Mouse (Mus musculus) thymus, postnatal 0 days (tissue): ENCODE data around the gene Fgr. TPM values are rescaled to one million over a fixed set of nuclear protein-coding genes. Genes with fewer than 3 reads are reported as not detected.
A peak's percentile ranks its signal among the peaks of the same experiment; 100 is the strongest.

Experiments used
- DNase-seq: peaks from one replicate; pipeline ENCODE4 v3.0.0-alpha.2; 2015; ENCODE audit warnings: low spot score
- polyA plus RNA-seq: library from polyadenylated mRNA; unstranded; fragments of >200 nt; fragmentation: Nextera tagmentation; extraction: Ambion mirVana; gene quantifications from 2 replicates; pipeline ENCODE4 v1.2.1, GENCODE M21; 2015

The Fgr gene
- polyA plus RNA-seq, result 6.0 and 7.8 TPM in 2 replicates

GRCm38 (mm10) chr4:132973814-132974398 is at the start of gene Fgr:
TSS of gene Fgr (plus strand) at chr4:132974095.
- DNase-seq, result peak; percentile 49

- peak; percentile 53 for DNase-seq
These were observed 47.4 kb upstream of the Fgr start for GRCm38 (mm10) chr4:132926520-132926919.

DNA sequence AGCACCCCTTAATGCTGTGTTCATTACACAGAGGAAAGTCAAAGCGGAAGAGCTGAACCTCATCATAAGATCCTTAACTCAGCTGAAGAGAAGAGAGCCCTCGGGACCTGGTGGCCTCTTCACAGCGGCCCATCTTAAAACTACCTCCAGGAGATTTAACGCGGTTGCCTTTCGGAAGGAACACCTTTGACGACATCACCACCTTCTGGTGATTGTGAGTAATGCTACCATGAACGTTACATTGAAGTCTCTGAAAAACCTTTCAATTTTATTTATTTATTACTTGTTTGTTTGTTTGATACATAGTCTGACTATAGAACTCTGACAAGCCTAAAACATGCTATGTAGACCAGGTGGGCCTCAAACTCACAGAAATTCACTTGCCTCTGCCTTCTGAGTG is 43.1 kb upstream of the Fgr start:
- peak; percentile 75 for DNase-seq

DNA sequence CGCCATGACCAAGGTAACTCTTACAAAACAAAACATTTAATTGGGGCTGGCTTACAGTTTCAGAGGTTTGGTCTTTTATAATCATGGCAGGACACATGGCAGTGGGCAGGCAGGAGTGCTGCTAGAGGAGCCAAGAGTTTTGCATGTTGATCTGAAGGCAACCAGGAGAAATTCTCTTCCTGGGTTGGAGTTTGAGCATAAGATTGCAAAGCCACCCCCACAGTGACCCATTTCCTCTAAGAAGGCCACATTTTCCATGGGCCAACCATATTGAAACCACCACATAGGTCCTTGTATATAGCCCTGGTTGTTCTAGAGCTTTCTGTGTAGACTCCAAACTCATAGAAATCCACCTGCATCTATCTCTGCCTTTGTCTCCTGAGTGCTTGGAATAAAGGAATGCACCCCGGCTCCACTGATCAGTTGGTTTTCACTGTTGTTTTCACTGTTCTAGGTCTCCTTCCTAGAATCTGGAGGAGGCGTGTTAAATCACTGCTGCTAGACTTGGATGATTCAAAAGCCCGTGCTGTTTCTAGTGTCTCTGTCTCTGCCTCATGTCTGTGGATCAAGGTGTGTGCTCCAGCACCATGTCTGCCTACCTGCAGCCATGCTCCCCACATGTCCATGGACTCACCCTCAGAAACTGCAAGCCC is 41.0 kb upstream of the Fgr start:
- no peak for DNase-seq

DNA sequence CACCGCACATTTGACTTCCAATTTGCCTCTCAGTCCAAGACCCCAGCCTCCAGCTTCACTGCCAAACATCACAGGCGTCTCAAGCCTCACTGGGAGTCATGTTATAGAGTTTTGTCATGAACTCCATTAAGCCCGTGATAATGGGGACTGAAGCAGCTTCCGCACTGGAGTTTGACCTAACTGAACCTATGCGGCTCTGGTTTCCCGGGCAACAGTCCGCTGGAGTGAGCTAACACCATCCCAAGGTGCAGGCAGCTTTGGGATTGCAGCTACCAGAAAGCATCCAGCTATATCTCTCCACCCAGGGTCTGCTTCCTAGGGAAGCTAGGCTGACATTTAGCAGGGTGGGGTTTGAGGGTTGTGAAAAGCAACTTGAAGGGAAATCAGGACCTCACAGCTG is 39.3 kb upstream of the Fgr start:
- no peak for DNase-seq

- no peak for DNase-seq
These were observed 35.5 kb upstream of the Fgr start for GRCm38 (mm10) chr4:132938181-132938941.

DNA sequence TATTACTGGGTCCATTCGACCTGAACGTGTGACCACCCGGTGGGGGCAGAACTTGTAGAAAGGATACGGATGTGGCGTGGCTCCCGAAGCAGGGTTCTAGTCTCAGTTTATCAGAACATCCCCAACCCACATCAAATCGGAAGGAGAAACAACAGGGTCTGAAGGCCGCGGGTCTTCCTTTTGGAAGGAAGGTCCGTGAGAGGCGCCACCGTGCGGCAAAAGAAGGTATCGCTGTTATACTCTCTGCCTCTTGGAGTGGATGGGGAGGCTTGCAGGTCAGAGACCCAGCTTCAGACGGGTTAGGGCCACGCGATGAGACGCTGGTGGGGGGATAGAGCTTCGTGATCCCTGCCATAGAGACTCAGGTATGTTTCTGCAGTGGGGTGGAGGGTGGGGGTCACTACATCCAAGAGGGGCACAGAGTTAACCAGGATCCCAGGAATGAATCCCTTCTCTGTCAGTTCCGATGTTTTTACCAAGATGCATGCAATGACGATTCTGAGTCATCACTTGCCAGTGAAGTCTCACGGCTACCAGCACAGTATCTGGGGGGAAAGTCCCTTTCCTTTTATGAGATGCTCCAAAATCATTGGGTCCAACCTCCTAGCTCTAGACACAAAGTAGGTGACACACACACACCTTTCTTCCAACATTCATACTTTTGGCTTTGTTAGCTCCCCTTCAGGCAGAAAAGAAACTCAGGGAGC is 34.3 kb upstream of the Fgr start:
- DNase-seq, result peak; percentile 77

GRCm38 (mm10) chr4:132941012-132941729 is 32.7 kb upstream of the Fgr start:
- no peak for DNase-seq

GRCm38 (mm10) chr4:132943088-132943487 is 30.8 kb upstream of the Fgr start:
- DNase-seq, result no peak

DNA sequence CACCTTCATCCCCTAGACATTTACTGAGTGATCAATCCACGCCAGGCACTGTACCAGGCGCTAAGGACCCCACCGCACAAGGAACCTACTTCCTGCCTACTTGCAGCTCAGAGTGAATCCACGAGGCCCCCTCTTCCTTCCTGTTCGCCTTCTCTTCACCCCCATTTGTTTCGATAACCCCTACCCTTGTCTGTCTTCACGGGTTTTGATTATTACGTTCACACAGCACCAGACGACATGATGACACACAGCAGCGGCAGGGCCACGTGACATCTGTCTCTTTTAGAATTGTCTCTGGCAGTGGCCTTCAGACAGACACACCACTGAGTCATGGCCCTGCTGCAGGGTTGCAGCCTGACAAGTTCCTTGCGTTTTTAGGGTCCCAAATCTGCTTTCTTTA is 29.8 kb upstream of the Fgr start:
- DNase-seq, result peak; percentile 68

DNA sequence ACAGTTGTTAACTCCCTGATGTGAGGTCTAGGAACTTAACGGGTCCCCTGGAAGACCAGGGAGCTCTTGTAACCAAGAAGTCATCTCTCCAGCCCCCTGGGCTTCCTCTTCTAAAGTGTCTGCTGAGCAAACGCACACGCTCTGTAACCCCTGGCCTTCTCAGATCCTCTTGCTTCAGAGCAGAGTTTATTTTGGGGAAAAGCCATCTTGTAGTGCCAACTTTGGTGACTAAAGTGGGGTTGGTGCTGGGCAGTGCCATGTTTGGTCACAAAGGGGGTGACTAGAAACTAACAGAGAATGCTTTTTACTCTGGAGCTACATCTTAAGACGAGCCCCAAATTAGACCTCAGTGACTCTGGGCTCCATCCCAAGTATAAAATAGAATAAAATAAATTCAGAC is 29.1 kb upstream of the Fgr start:
- DNase-seq, result peak; percentile 18

DNA sequence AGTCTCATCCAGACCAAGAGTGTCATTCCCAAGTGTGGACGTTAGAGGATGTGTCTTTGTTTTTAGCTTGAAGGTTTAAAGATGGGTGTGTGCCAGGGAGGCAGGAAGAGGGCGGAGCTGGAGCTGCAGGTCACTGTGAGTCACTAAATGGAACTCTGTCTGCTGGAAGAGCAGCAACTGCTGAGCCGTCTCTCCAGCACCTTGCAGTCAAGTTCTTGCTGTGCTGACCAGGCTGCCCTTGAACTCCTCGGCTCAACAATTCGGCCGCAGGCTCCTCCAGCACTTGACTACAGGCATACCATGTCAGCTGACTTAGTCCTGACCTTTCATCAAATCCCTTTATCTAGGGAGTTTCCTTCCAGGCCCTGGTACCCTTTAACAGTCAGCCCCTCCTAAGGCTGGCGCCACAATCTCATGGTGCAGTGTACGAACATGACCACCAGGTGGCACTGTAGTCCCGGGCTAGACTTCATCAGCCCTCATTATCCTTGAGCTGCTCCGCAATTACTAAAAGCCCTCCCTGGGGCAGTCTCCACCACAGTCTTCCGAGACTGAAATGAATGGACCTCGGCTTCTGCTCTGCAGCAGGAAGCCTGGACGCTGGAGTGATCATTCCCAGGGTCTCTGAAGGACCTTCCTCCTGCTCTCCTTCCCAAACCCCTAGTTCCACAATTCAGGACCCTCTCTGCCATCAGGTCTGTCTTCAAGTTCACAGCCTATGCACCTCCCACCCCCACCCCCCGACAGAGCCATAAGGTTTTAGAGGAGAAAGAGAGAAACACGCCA is 28.4 kb upstream of the Fgr start:
- peak; percentile 92 for DNase-seq

DNA sequence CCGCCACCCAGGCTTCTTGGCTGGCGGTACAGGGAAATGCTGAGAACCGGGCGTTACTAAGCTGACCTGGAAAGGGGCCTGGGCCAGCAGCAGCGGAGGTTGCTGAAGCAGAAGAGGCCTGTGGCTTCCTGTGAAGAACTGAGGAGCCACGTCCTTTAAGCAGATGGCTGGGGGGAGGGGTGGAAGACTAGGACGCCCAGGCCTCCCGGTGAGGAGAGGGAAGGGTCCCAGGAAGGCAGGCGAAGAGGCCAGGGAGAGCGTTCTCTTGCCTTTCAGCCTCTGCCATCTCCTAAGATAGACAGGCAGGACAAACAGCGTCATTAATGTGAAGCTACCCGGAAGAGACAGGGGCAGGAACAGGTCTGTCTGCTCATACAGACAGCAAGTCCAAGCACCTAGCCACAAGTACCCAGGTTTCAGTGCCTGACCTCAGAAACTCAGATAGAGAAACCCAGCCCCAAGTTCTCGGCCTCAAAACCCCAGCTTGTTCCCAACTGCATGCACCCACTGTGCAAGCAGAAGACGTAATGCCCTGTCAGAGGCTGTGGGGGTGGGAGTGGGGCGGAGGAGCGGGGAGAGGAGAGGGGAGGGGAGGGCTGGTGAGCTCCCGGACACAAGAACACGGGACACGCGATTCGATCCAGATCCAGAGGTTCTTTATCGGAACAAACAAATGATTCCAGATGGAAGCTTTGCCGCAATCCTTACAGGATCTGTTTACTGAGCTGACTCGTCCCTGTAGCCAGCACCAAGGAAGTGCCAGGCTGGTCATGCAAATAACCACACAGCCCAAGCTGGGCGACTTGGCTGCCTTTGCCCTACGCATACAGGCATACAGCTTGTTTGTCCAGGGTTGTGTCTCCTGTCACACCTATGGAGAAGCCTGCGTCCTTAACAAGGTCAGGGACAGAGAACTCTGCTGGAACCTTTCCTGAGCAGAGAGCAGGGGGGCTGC is 27.6 kb upstream of the Fgr start:
- DNase-seq, result peak; percentile 78

- DNase-seq, result no peak
These were observed 23.9 kb upstream of the Fgr start for GRCm38 (mm10) chr4:132949882-132950532.

DNA sequence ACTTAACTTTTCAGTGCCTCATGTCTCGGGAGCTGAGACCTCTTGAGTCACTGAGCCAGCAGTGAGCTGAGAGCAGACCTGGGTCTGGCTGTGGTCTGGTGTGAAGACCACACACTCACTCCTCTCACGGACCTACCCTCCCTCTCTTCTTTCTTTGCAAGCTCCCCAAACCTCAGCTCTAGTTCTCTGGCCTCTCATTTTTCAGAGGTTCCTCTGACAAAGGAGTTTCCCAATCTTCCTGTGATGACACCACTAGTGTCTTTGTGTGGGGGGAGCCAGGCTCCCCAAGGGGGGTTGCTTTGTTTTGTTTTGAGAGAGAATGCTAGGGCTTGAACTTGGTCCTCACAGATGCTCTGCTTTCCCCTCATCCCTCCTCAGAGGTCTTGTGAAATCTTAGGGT is 22.9 kb upstream of the Fgr start:
- no peak for DNase-seq

DNA sequence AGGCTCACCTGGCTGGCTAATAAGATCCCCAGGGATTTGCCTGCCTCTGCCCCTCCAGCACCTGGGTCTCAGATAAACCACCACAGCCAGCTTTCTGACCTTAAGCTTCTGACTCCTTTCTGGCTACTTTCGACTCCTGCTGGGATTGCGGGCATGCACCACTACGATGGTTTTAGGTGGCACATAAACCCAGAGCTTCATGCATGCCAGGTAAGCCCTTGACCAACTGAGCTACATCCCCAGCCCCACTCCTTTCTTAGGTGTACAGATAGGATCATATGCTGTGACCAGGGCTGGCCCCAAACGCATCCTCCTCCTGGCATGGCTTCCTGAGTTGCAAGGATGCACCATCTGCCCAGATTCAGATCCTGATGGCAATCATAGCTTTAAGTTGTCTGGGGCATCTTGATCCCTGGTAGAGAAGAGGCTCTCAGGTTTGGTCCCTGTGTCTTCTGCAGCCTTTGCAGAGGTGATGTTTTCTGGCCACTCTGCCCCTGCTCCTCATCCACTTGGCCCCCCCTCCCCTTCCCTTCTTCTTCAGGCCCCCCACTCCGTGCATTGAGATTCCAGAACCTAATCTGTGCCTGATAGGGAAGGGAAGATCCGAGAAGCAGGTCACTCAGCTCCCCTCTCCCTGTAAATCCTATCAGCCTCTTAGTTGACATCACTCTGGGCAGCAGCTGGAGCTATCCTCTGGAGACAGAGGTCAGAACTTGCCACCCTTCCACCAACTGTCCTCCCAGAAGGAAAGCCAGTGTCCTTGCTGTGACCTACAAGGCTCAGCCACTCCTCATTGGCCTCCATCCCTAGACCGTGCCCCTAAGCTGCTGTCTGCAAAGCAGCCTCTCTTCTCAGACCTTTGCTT is 19.1 kb upstream of the Fgr start:
- DNase-seq, result no peak

- DNase-seq, result no peak
These were observed 18.5 kb upstream of the Fgr start for GRCm38 (mm10) chr4:132955395-132955791.
